Mouse (Mus musculus) megakaryocyte progenitor cell, adult 5-6 weeks (primary cell): ENCODE data around the gene Prpf38b. TPM values are rescaled to one million over a fixed set of nuclear protein-coding genes. Genes with fewer than 3 reads are reported as not detected.
"Not testable (repeated sequence)": the region's sequence is repeated elsewhere in the genome, so short reads cannot be mapped to it uniquely, and the experiment has no call there.

ENCODE experiments used
- ATAC-seq: replicated peaks from 2 replicates; pipeline ENCODE4 v1.8.0; 2016; ENCODE audit warnings: mild to moderate bottlenecking, moderate TSS enrichment, inconsistent platforms; ENCODE audit not compliant: poor library complexity
- total RNA-seq, 2 experiments: library from RNA; stranded (forward) in 1 of 2; stranded (reverse) in 1 of 2; fragments of 157-497, 149-512 nt in 1 of 2; fragments of 200-1000 nt in 1 of 2; gene quantifications; 2 replicates each; pipeline versions ENCODE4 v1.2.3 to v1.2.4; 2015 to 2017

Gene Prpf38b
- total RNA-seq, 2 experiments from 2014 or later = 148 to 235 TPM

DNA sequence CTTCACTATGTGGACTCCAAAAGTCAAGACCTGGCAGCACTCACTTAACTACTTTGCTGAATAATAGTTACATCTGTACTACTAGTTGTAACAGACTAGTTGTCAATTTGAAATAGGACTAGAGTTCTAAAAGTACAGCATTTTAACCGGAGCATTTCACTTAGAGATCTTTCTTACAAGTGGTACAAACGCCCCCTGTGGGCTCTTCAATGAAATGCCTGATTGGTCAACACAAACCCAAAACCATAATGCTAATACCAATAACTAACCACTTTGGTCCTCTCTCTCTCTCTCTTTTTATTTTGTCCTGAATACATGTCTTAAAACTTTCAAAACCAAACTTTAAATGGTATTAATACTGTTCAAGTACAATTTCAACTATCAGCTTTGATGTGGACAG lies 9.5 kb downstream of the Prpf38b start:
- no peak for ATAC-seq

DNA sequence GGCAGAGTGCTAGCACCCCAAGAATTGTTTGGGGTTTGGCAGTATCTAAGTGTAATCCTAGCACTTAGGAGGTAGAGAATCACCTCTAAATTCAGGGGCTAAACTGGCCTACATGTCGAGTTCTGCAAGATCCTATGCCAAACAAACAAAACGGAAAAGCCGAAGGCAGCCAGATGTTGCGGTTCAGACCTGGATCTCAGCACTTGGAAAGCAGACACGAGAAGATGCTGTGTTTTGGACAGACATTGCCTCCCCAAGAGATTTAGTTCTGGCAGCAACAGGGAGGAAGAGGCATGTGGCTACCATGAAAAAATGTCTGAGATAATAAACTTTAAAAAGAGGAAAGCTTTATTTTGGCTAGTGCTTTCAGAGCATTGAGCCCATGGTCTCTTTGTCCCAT lies 10.8 kb downstream of the Prpf38b start:
- 0 out of 2 replicates have a peak, but pooled peaks have one; percentile 5 for ATAC-seq

- ATAC-seq = peak; percentile 87
Measured at GRCm38 (mm10) chr3:108900147-108900546, 11.4 kb downstream of the Prpf38b start.

DNA sequence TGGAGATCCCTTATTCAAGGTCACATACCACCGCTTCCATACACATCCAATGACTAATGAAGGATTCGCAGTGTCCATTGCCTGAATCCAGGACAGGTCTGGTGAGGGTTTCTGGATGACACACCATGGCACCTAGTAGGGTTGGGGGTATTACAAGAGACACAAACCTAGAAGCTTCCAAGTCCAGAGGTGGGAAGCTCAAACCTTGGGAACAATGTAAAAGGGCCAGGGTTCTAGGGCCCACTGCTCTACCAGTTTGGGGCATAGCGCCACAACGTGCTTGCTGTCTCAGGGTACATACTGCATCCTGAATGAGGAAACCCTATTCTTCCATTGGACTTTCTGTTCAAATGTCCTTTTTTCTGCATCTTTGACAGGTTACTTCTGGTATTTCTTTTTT lies 12.9 kb downstream of the Prpf38b start:
- no peak for ATAC-seq

DNA sequence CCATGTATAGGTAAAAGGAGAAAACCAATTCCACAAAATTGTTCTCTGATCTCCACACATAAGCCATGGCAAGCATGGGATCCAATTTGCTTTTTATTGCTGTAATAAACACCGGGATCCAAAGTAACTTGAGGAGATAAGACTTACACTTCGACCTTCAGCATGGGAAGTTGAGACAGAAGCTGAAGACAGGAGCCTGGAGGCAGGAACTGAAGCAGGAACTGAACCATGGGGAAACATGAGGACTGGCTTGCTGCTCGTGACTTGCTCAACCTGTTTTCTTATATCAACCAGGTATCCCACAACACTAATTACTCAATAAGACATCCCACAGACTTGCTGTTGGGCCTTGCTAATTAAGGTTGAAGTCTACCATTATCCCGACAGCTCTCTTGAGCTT lies 18.6 kb downstream of the Prpf38b start:
- no peak for ATAC-seq

GRCm38 (mm10) chr3:108892080-108892479 lies 19.4 kb downstream of the Prpf38b start:
- no peak for ATAC-seq

GRCm38 (mm10) chr3:108889908-108890307 lies 21.6 kb downstream of the Prpf38b start, which contains the start of gene Fndc7:
Fndc7 (minus strand) TSS chr3:108890008.
- ATAC-seq = no peak

DNA sequence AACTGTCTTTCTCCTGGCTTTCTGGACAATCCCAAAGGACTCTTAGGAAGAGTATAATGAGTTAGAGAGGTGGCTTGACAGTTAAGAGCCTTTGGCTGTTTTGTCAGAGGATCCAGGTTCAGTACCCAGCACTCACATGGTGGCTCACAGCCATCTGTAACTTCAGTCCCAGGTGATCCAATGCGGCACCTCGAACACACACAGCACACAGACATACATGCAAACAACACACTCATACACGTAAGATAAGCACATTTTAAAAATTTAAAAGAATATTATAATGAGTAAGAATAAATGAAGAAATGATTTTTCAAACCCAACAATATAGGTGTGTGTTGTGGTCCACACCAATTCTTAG lies 23.9 kb downstream of the Prpf38b start:
- no peak for ATAC-seq

DNA sequence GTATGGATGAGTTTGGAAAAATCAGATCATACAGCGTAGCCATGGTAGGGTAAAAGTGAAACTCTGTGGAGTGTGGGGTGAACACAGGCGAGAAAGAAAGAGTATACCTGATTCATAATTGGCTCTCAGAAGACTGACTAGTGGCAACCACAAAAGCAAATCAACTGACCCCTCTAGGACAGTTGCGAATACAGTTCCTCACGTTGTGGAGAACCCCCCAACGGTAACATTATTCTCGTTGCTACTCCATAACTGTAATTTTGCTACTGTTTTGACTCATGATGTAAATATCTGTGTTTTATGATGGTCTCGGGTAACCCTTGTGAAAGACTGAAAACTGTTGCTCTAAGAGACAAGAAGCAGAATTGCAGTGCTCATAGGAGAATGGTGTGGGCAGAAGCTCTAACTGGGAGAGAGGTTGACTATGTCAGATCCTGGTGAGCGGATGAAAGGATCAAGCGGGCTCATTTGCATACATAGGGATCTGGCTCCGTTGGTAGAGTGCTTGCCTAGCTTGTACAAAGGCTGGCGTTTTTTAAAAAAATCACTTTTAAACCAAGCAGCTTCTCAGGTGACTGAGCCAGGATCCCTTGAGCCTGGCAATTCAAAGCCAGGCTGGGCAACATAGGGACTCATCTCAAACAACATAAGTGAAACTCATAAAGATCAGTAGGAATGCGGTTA lies 24.5 kb downstream of the Prpf38b start:
- no peak for ATAC-seq

DNA sequence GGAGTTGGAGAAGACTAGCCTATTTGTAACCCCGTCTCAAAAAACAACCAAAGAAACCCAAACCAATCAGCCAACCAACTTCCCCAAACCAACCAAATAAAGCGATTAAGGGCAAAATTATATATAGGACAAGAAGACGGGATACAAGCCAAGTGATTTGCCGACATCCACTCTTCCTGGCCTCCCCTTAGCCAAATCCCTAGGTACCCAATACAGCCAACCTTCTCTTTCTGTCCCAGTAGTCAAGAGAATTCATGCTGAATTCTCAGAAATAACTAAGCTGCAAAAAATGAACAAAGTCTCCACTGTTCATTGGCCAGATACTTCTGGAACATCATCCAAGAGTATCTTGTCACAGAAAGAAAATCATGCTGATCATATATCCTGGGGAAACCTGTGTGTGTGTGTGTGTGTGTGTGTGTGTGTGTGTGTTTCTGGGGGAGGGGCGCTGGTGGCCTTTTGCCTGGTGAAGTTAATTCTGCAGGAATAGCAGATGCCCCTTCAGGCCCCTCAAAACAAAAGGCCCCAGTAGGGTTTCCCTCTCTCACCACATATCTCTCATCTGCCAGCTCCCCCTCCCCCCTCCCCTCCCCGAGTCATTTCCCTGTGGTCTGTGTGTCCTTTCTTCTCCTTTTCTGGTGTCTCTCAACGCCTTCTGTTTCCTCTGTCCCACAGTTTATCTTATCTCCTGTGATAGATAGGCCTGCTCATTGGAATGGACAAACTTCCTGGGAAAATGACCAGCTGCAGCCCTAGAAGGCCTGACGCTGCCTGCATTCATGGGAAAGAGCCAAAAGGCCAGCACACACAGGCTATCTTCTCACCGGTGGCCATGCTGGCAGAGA lies 25.6 kb downstream of the Prpf38b start:
- ATAC-seq = peak; percentile 78

DNA sequence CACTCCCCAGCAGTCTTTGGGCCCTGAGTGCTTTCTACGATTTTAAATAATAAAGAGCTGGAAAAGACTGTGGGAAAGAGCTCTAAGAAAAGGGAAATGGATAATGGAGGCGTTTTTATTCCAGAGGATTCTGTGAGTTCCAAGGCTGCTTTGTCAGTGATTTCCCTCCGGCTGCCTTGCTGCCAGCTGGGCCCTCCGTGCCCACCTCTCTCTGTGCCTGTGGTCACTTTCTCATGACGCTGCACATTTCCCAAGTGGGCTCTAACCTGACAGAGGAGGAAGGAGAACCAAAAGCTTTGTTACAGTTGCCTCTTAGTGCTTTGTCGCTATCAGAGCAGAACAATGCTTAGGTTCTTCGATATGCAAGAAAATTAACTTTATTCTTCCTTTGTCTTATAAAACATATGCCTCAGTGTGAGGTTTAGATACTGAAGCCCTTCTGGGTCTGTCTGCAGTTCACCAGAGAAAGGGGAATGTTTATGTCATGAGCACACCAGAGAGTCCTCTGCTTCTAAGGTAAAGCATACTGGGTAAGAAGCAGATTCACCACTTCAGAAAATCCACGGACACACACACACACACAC lies 26.7 kb downstream of the Prpf38b start:
- peak; percentile 56 for ATAC-seq

DNA sequence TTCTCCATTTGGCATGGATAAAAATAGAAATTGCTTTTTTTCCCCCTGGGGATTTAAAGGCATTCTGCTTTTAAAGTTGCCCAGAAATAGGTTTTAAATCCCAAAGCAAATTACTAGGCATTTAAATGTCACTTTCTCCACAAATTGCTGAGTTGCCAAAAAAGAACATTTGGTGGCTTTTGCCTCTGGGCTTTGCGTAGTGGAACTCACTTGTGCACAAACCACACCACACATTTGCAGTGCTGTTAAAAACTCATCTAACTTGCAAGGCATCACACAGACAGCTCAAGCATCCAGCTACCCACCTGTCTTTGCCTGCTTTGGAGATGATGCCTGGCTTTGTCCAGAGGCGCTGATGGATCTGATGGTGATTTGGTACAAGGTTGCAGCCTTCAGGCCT lies 28.5 kb downstream of the Prpf38b start:
- ATAC-seq = no peak

DNA sequence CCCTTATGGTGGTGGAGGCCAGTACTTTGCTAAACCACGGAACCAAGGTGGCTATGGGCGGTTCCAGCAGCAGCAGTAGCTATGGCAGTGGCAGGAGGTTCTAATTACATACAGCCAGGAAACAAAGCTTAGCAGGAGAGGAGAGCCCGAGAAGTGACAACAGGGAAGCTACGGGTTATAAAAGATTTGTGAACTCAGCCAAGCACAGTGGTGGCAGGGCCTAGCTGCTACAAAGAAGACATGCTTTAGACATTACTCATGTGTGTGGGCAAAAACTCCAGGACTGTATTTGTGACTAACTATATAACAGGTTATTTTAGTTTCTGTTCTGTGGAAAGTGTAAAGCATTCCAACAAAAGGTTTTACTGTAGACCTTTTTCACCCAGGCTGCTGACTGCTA lies 29.7 kb downstream of the Prpf38b start:
- not testable (repeated sequence) for ATAC-seq

DNA sequence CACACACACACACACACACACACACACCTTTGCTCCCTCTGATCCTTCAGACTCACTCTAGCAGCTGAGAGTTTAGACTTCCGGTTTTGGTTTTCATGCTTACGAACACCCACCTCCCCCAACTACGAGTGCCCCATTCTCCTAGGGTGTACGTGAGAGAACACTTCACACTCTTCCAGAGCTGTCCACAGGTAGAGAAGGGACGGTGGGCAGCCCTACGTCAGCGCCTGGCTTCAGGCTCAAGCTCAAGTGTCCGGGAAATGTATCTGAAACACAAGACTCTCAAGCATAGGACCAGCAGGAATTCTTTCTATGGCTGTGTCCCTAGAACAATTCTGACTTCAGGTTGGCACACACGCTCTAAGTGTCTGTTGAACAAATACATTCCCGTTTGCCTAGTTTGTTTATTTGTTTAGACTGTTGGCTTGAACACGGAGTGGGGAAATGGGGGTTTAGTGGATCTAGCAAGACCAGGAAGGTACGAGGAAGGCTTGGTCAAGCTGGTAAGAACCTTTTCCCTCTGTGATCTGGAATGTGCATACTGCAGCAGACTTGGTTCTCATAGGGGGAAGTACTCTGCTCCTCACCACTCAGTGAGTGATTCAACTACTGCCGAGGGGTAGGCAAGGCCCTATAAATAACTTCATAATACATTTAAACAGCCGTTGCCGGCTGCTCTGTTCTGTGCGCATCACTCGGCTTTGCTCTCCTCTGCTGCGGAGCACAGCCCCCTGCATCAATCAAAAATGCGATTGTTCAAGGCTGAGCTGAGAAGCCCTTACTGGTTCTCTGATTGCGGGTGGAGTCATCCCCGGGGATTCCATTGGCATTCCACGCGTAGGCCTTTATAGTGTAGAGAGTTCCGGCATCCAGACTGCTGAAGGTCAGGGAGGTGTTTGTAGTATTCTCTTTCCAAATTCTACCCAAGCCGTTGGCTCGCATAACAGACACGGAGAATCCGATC lies 30.7 kb downstream of the Prpf38b start:
- peak; percentile 60 for ATAC-seq

- ATAC-seq = no peak
Measured at GRCm38 (mm10) chr3:108879836-108880435, 31.6 kb downstream of the Prpf38b start.

DNA sequence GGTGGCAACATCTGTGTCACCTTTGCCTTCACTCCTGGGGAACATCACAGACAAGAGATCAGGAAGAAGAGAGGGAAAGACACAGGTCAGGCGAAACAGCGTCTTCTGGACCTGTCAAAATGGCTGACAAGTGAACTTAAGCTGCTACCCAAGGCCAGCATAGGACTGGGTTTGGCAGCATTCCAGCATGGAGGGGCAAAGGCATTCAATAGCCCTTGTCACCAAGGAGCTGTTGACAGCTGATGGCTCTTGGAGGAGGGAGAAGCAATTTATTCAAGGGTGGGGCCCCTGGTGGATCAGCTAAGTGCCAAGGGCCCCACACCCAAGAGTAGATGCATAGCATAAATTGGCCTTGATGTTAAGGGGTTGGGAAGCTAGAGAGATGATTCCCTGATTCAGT lies 32.4 kb downstream of the Prpf38b start:
- ATAC-seq = no peak

DNA sequence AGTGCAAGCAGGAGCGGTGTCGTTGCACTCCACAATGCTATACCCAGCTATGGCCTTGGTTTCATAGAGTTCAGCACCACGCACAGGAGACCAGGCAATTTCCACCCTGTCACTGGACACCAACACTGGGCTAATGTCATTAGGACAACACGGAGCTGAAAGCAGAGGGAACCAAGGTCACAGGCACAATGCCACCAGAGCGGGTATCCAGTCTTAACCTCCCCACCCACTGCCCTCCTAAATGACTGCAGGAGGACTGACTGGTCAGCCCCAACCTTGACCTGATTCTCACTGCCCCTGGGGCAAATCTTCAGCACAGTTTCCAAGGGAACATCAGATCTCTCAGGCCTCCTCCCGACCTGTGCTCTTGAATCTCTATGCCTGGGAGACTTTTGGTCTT lies 40.9 kb downstream of the Prpf38b start:
- no peak for ATAC-seq

GRCm38 (mm10) chr3:108867449-108867848 lies 44.1 kb downstream of the Prpf38b start:
- ATAC-seq = no peak

DNA sequence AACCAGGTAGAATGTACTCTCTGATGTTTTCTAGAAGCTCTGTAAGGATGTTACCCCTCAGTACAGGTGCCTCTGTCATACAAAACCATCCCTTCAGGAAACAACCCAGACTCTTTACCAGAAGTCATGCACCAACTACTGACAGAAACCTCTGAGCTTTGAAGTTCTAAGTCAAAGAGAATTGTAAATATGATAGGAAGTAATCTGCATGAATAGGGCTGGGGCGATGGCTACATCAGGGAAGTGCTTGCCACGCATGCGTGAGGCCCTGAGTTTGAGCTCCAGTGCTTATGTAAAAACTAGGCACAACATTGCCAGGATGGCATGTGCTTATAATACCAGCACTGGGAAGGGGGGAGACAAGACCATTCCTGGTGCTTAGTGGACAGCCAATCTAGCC lies 45.9 kb downstream of the Prpf38b start:
- ATAC-seq = no peak

- ATAC-seq = peak; percentile 72
Measured at GRCm38 (mm10) chr3:108865129-108865528, 46.4 kb downstream of the Prpf38b start.
